ENCODE assay signal across 10 mouse cellular contexts in the genomic region with DNA sequence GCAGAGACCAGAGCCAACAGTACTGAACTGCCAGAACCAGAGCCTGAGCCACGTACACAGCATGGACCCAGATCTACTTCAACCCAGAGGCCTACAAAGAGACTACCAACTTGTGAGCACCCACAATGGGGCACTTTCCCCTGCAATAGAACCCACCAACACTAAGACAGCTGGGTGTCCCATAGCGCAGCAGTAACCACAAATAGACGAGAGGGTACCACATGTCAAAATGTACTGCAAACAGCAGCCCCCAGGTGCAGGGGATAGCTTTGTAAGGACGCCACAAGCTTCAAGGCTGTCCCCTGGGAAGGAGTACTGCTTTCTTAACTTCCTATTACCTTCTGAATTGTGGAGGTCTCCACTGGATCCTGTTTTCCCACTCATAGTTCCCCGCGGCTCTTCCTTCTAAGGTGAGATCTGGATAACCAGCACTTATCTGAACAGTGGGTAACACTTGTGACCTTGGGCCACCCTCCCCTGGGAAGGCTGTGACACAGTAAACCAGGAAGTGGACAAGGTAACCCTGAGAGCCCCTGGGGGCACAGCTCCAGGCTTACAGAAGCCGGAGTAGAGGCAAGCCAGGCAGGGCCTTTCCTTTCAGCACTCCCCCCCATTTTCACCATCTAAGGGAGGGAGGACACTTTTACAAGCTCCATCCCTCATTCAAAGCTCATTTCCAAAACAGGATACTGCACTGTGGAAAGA. TPM values are rescaled to one million over a fixed set of nuclear protein-coding genes. Genes with fewer than 3 reads are reported as not detected.
A peak's percentile ranks its signal among the peaks of the same experiment; 100 is the strongest.
DNase-seq lines count a peak whose midpoint lies in the region; ATAC-seq lines count a peak whose summit lies in the region.
"Had no signal": no experiment of that assay in that cellular context is flagged by ENCODE, and none has a peak within 500 bp of the region (broad histone marks: within the 10 kb centered on the region; RNA-seq: fewer than 3 reads in every experiment).

No protein-coding gene starts in this region.

- no peaks in the 10 kb centered on the region for H3K27me3 ChIP-seq in heart, embryonic 14.5 days (ENCODE audit: control insufficient read depth, insufficient read depth, low read length)
- no peaks in the 10 kb centered on the region for H3K27me3 ChIP-seq in embryonic facial prominence, embryonic 10.5 days (replicated peaks; ENCODE audit: low read depth, poor library complexity, severe bottlenecking)
- H3K27me3 ChIP-seq in intestine, embryonic 14.5 days (replicated peaks; ENCODE audit: control insufficient read depth, insufficient read depth, low read length) = no peaks in the 10 kb centered on the region
- no peaks in the 10 kb centered on the region for H3K27me3 ChIP-seq in neural tube, embryonic 13.5 days
- H3K27me3 ChIP-seq: Patski had no signal

- H3K9me3 ChIP-seq in heart, embryonic 14.5 days (ENCODE audit: control insufficient read depth, low read length) = no peaks in the 10 kb centered on the region
- H3K9me3 ChIP-seq in embryonic facial prominence, embryonic 10.5 days = no peaks in the 10 kb centered on the region
- no peaks in the 10 kb centered on the region for H3K9me3 ChIP-seq in intestine, embryonic 14.5 days (ENCODE audit: control insufficient read depth, low read length)
- no peaks in the 10 kb centered on the region for H3K9me3 ChIP-seq in neural tube, embryonic 13.5 days

- peak overlapping the region; percentile 95; the same call in 1 of the 2 replicates for H3K9ac ChIP-seq in heart, embryonic 14.5 days (ENCODE audit: low read length)
- H3K9ac ChIP-seq in intestine, embryonic 14.5 days (ENCODE audit: low read length) = peak overlapping the region; percentile 94
- H3K9ac ChIP-seq in neural tube, embryonic 13.5 days = peak overlapping the region; percentile 98

- H3K4me1 ChIP-seq in heart, embryonic 14.5 days (ENCODE audit: control insufficient read depth in 2 of 2, insufficient read depth in 2 of 2, low read length in 2 of 2) = peaks cover 40 to 66% of the 10 kb centered on the region in 2 experiments
- H3K4me1 ChIP-seq in embryonic facial prominence, embryonic 10.5 days = peaks cover 65% of the 10 kb centered on the region
- peaks cover 40% of the 10 kb centered on the region for H3K4me1 ChIP-seq in intestine, embryonic 14.5 days (replicated peaks; ENCODE audit: control insufficient read depth, insufficient read depth, low read length)
- H3K4me1 ChIP-seq in neural tube, embryonic 13.5 days (replicated peaks) = peaks cover 67% of the 10 kb centered on the region

- ATAC-seq in heart, embryonic 14.5 days (ENCODE audit: insufficient number of reproducible peaks, insufficient read depth, low FRiP score, low read depth) = no peak
- ATAC-seq in intestine, embryonic 14.5 days (replicated peaks; ENCODE audit: low FRiP score, low TSS enrichment, low read depth) = no peak
- ATAC-seq in neural tube, embryonic 13.5 days (ENCODE audit: low read depth) = no peak
- ATAC-seq: Patski had no signal

- H3K4me3 ChIP-seq in heart, embryonic 14.5 days (ENCODE audit: control insufficient read depth in 1 of 2, insufficient read depth in 1 of 2, low read depth in 1 of 2, low read length in 2 of 2) = peak overlapping the region in 1 of 2 experiments; percentile 82; a peak in 2 of 4 replicates
- peak overlapping the region; percentile 99 for H3K4me3 ChIP-seq in embryonic facial prominence, embryonic 10.5 days
- H3K4me3 ChIP-seq in intestine, embryonic 14.5 days (ENCODE audit: low read depth, low read length) = peak overlapping the region; percentile 78
- H3K4me3 ChIP-seq in neural tube, embryonic 13.5 days = peak overlapping the region; percentile 99

- intact Hi-C loops in heart, postnatal 36 days (cut with DNase I) = no loop called here

- DNase-seq in heart, postnatal 36 days = no peak
- DNase-seq in embryonic facial prominence, embryonic 10.5 days (ENCODE audit: low spot score) = no peak
- no peak for DNase-seq in intestine, embryonic 14.5 days (ENCODE audit: low spot score)
- no peak for DNase-seq in cerebellum, adult 11 months
- DNase-seq in cerebellum, postnatal 25 days = no peak
- DNase-seq in layer of hippocampus, adult 9-11 months = no peak
- DNase-seq: kidney, adult 11 months had no signal

- WGBS in heart, embryonic 14.5 days = 39% methylated on average over 7 of the region's 7 CpGs
- 70% methylated on average over 7 of the region's 7 CpGs for WGBS in embryonic facial prominence, embryonic 10.5 days
- 59% methylated on average over 7 of the region's 7 CpGs for WGBS in intestine, embryonic 14.5 days
- WGBS in neural tube, embryonic 13.5 days = 70% methylated on average over 7 of the region's 7 CpGs

- peaks cover 9% of the 10 kb centered on the region for H3K36me3 ChIP-seq in heart, embryonic 14.5 days (ENCODE audit: control insufficient read depth, insufficient read depth, low read length)
- peaks cover 54% of the 10 kb centered on the region for H3K36me3 ChIP-seq in embryonic facial prominence, embryonic 10.5 days (replicated peaks)
- peaks cover 3% of the 10 kb centered on the region; the same call in 1 of the 2 replicates for H3K36me3 ChIP-seq in intestine, embryonic 14.5 days (ENCODE audit: control insufficient read depth, insufficient read depth, low read length)
- H3K36me3 ChIP-seq in neural tube, embryonic 13.5 days = 0 out of 2 replicates have a peak, but pooled peaks cover 4% of the 10 kb centered on the region

- peak overlapping the region; percentile 94 for H3K4me2 ChIP-seq in heart, embryonic 14.5 days (ENCODE audit: low read length)
- peak overlapping the region; percentile 97 for H3K4me2 ChIP-seq in intestine, embryonic 14.5 days (ENCODE audit: low read length)
- peak overlapping the region; percentile 96 for H3K4me2 ChIP-seq in neural tube, embryonic 13.5 days

- 0 out of 4 replicates have a peak overlapping the region, but pooled peaks of 1 of the 2 experiments have one; percentile 93 for H3K27ac ChIP-seq in heart, embryonic 14.5 days (replicated peaks in 1 of 2; ENCODE audit: control insufficient read depth in 1 of 2, insufficient read depth in 1 of 2, low read depth in 2 of 2, low read length in 2 of 2)
- H3K27ac ChIP-seq in embryonic facial prominence, embryonic 10.5 days (replicated peaks) = no peak overlapping the region
- H3K27ac ChIP-seq in intestine, embryonic 14.5 days (ENCODE audit: low read depth) = no peak overlapping the region
- H3K27ac ChIP-seq in neural tube, embryonic 13.5 days (replicated peaks) = no peak overlapping the region

RNA-seq across cellular contexts. Expression of gene Brd3os, which starts 31.1 kb away (rescaled TPM):
- polyA plus RNA-seq in heart, embryonic 14.5 days (2014; fragmentation: Nextera tagmentation; extraction: Ambion mirVana) = 3.7 and 4.6 TPM in 2 replicates
- 1 to 10 TPM; 1.1 to 2.1 TPM for total RNA-seq in heart, postnatal 36 days (2021)
- 8.8 and 8.9 TPM in 2 replicates for polyA plus RNA-seq in embryonic facial prominence, embryonic 10.5 days (2016; fragmentation: Nextera tagmentation; extraction: Ambion mirVana)
- 7.7 and 9.0 TPM in 2 replicates for polyA plus RNA-seq in intestine, embryonic 14.5 days (2014; fragmentation: Nextera tagmentation; extraction: Ambion mirVana)
- 30.0 and 30.5 TPM in 2 replicates for polyA plus RNA-seq in neural tube, embryonic 13.5 days (2015; fragmentation: Nextera tagmentation; extraction: Ambion mirVana)

RNA-seq across cellular contexts. Expression of gene Brd3, which starts 34.2 kb away (rescaled TPM):
- polyA plus RNA-seq in heart, embryonic 14.5 days (2014; fragmentation: Nextera tagmentation; extraction: Ambion mirVana) = 70.8 and 74.8 TPM in 2 replicates
- total RNA-seq in heart, postnatal 36 days (2021) = 10 to 100 TPM; 33.1 to 33.9 TPM
- 189 and 195 TPM in 2 replicates for polyA plus RNA-seq in embryonic facial prominence, embryonic 10.5 days (2016; fragmentation: Nextera tagmentation; extraction: Ambion mirVana)
- polyA plus RNA-seq in intestine, embryonic 14.5 days (2014; fragmentation: Nextera tagmentation; extraction: Ambion mirVana) = 122 and 138 TPM in 2 replicates
- polyA plus RNA-seq in neural tube, embryonic 13.5 days (2015; fragmentation: Nextera tagmentation; extraction: Ambion mirVana) = 122 and 144 TPM in 2 replicates

RNA-seq across cellular contexts. Expression of gene Wdr5, which starts 41.7 kb away (rescaled TPM):
- polyA plus RNA-seq in heart, embryonic 14.5 days (2014; fragmentation: Nextera tagmentation; extraction: Ambion mirVana) = 29.5 and 30.2 TPM in 2 replicates
- total RNA-seq in heart, postnatal 36 days (2021) = 10 to 100 TPM; 24.4 to 25.6 TPM
- polyA plus RNA-seq in embryonic facial prominence, embryonic 10.5 days (2016; fragmentation: Nextera tagmentation; extraction: Ambion mirVana) = 81.5 and 86.2 TPM in 2 replicates
- 58.3 and 61.7 TPM in 2 replicates for polyA plus RNA-seq in intestine, embryonic 14.5 days (2014; fragmentation: Nextera tagmentation; extraction: Ambion mirVana)
- polyA plus RNA-seq in neural tube, embryonic 13.5 days (2015; fragmentation: Nextera tagmentation; extraction: Ambion mirVana) = 36.6 and 39.7 TPM in 2 replicates

RNA-seq across cellular contexts. Expression of gene Vav2, which starts 46.4 kb away (rescaled TPM):
- polyA plus RNA-seq in heart, embryonic 14.5 days (2014; fragmentation: Nextera tagmentation; extraction: Ambion mirVana) = 3.6 and 4.1 TPM in 2 replicates
- total RNA-seq in heart, postnatal 36 days (2021) = 10 to 100 TPM; 14.0 to 14.4 TPM
- 10.3 and 11.3 TPM in 2 replicates for polyA plus RNA-seq in embryonic facial prominence, embryonic 10.5 days (2016; fragmentation: Nextera tagmentation; extraction: Ambion mirVana)
- polyA plus RNA-seq in intestine, embryonic 14.5 days (2014; fragmentation: Nextera tagmentation; extraction: Ambion mirVana) = 7.2 and 7.5 TPM in 2 replicates
- 14.8 and 15.3 TPM in 2 replicates for polyA plus RNA-seq in neural tube, embryonic 13.5 days (2015; fragmentation: Nextera tagmentation; extraction: Ambion mirVana)
